Mouse (Mus musculus): ENCODE measurements around the gene Tcf23. TPM values are rescaled to one million over a fixed set of nuclear protein-coding genes. Genes with fewer than 3 reads are reported as not detected.

The Tcf23 gene
- 0.08 TPM in 1 of 2 replicates, not detected in the other for polyA plus RNA-seq (2015; fragmentation: Nextera tagmentation; extraction: Ambion mirVana)

DNA sequence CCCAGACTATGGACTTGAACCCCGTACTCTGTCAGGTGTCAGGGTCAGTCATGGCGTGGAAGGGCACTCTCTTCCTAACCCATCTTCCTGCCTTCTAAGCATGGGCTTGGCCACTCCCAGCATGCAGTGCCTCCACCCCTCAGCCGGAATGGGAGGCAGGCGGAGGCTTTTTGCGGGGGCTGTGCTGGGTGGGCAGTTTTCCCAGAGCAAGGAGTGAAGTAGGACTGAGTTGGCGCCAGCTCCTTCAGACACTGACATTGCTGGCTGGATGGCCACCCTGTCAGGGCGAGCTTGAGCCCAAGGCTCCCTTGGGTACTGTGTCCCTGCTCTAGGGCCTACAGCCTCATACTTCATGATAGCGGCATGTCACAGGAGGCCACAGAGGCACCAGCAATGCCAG lies at the start of gene Tcf23:
Gene Tcf23 (plus strand): TSS at position 247 of the 400 bp plus-strand sequence.
- no peak within 1 kb of the TSS for H3K9ac ChIP-seq
- H3K4me2 ChIP-seq (replicated peaks), result no peak within 1 kb of the TSS
- WGBS, result 69% methylated on average over 8 of the region's 8 CpGs
- ATAC-seq (ENCODE audit: insufficient number of reproducible peaks, low FRiP score, low TSS enrichment, low read depth), result no peak
- H3K27ac ChIP-seq (replicated peaks), result no peak within 1 kb of the TSS
- H3K4me1 ChIP-seq, result no peaks in the 10 kb centered on the region
- no peaks in the 10 kb centered on the region for H3K36me3 ChIP-seq
- H3K4me3 ChIP-seq (replicated peaks), result no peak within 1 kb of the TSS
- no peaks in the 10 kb centered on the region for H3K9me3 ChIP-seq (replicated peaks)
- H3K27me3 ChIP-seq, result no peaks in the 10 kb centered on the region

- no peak for ATAC-seq (ENCODE audit: insufficient number of reproducible peaks, low FRiP score, low TSS enrichment, low read depth)
- Histone ChIP-seq H3K4me1 (peaks cover 83% of the 10 kb centered on the region), H3K9me3 (replicated peaks) (no peaks in the 10 kb centered on the region), H3K4me3 (replicated peaks) (no peak overlapping the region), H3K27ac (replicated peaks) (peak overlapping the region; percentile 22; the same call in 1 of the 2 replicates), H3K4me2 (replicated peaks) (no peak overlapping the region), H3K36me3 (peaks cover 46% of the 10 kb centered on the region), H3K27me3 (no peaks in the 10 kb centered on the region), H3K9ac (no peak overlapping the region)
- 63% methylated on average over 8 of the region's 8 CpGs for WGBS
These were observed 49.8 kb upstream of the Tcf23 start for GRCm38 (mm10) chr5:30918691-30919090.

DNA sequence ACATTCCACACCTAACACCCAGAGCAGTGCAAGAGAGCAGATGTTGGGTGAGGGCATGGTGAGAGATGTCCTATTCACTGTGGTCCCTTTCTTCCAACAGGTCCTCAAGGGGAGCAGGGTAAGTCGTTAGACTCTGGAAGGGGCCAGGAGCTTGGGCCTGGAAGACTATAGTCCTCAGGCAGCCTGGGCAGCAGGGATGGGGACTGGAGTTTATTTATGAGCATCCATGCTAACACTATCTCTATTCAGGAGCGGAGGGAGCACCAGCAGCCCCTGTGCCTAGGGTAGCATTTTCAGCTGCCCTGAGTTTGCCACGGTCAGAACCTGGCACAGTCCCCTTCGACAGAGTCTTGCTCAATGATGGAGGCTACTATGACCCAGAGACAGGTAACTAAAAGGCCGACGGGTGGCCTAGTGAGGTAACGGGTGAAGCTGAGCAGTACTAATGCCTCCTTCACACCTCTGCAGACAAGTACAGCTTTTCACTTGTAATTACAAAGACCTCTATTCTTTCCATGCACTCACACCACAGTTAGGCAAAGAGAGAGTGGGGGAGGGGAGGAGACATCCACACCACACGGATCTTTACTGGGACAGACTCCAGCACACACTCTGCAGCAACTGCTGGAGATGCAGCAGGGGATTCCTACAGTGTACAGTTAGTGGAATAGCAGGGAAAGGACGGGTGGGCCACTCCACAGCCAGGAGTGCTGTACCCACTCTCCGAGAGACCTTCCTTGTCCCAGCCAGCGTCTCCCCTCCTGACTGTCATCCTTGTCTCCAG lies 48.4 kb upstream of the Tcf23 start:
- Histone ChIP-seq H3K27me3 (no peaks in the 10 kb centered on the region), H3K9ac (no peak overlapping the region), H3K27ac (replicated peaks) (peak overlapping the region; percentile 36; the same call in 1 of the 2 replicates), H3K9me3 (replicated peaks) (no peaks in the 10 kb centered on the region), H3K4me1 (peaks cover 73% of the 10 kb centered on the region), H3K4me3 (replicated peaks) (0 out of 2 replicates have a peak overlapping the region, but pooled peaks have one; percentile 6), H3K36me3 (peaks cover 46% of the 10 kb centered on the region), H3K4me2 (replicated peaks) (0 out of 2 replicates have a peak overlapping the region, but pooled peaks have one; percentile 78)
- no peak for ATAC-seq (ENCODE audit: insufficient number of reproducible peaks, low FRiP score, low TSS enrichment, low read depth)
- WGBS, result 64% methylated on average over 11 of the region's 11 CpGs

DNA sequence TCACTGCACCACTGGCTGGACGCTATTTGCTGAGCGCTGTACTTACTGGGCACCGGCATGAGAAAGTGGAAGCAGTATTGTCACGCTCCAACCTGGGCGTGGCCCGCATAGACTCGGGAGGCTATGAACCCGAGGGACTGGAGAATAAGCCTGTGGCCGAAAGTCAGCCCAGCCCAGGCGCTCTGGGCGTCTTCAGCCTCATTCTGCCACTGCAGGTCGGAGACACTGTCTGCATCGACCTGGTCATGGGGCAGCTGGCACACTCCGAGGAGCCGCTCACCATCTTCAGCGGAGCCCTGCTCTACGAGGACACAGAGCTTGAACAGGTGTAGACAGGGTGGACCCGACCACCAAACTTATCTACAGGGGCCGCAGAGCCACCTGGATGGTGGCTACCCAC lies 47.8 kb upstream of the Tcf23 start:
- peak overlapping the region; percentile 78; the same call in 1 of the 2 replicates for H3K4me2 ChIP-seq (replicated peaks)
- no peak for ATAC-seq (ENCODE audit: insufficient number of reproducible peaks, low FRiP score, low TSS enrichment, low read depth)
- H3K9me3 ChIP-seq (replicated peaks), result no peaks in the 10 kb centered on the region
- peak overlapping the region; percentile 6; the same call in 1 of the 2 replicates for H3K4me3 ChIP-seq (replicated peaks)
- WGBS, result 65% methylated on average over 19 of the region's 19 CpGs
- H3K27ac ChIP-seq (replicated peaks), result peak overlapping the region; percentile 36; the same call in 1 of the 2 replicates
- peaks cover 68% of the 10 kb centered on the region for H3K4me1 ChIP-seq
- peaks cover 46% of the 10 kb centered on the region for H3K36me3 ChIP-seq
- H3K9ac ChIP-seq, result no peak overlapping the region
- no peaks in the 10 kb centered on the region for H3K27me3 ChIP-seq

DNA sequence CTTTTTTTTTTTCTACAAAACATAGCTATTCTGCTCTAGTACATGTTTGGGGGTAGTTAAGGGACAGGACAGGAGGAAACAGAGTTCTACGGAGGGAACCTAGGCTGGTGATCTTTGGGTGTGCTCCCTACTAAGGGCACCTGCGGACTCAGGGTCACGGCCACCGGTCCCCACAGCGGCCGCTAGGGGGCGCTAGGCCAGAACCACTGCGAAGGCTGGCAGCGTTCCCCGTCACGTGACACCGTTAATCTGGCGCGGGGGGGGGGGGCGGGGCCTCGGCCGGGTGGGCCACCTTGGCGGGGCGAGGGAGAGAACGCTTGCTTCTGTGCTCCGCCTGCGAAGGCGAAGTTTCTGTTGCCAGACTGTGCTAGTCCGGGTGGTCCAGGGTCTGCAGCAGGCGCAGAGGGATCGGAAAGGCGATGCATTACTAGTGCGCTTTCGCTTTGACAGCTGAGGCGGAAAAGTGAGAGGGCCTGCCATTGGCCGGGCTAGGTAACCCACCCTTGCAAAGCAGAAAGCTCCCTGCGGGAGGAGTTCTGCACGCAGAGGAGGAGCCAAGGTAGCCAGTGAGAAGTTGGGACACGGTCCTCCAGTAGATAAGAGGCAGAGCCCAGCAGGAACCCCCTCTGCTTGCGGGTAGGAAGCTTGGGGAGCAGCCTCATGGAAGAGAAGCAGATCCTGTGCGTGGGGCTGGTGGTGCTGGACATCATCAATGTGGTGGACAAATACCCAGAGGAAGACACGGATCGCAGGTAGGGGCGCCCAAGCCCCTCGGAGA lies 47.0 kb upstream of the Tcf23 start, which contains the start of gene Khk:
Gene Khk (plus strand): TSS at position 176 of the 778 bp plus-strand sequence.
- Histone ChIP-seq H3K9me3 (replicated peaks) (no peaks in the 10 kb centered on the region), H3K4me3 (replicated peaks) (peak within 1 kb of the TSS; percentile 53), H3K36me3 (peaks cover 45% of the 10 kb centered on the region), H3K27me3 (no peaks in the 10 kb centered on the region), H3K9ac (peak within 1 kb of the TSS; percentile 37), H3K27ac (replicated peaks) (peak within 1 kb of the TSS; percentile 90), H3K4me1 (peaks cover 61% of the 10 kb centered on the region), H3K4me2 (replicated peaks) (peak within 1 kb of the TSS; percentile 78)
- WGBS, result 2% methylated on average over 40 of the region's 40 CpGs
- ATAC-seq (ENCODE audit: insufficient number of reproducible peaks, low FRiP score, low TSS enrichment, low read depth), result peak; percentile 82

GRCm38 (mm10) chr5:30922581-30923041 lies 45.9 kb upstream of the Tcf23 start:
- ATAC-seq (ENCODE audit: insufficient number of reproducible peaks, low FRiP score, low TSS enrichment, low read depth), result no peak
- H3K9me3 ChIP-seq (replicated peaks), result no peaks in the 10 kb centered on the region
- peaks cover 33% of the 10 kb centered on the region for H3K36me3 ChIP-seq
- no peak overlapping the region for H3K4me3 ChIP-seq (replicated peaks)
- H3K27ac ChIP-seq (replicated peaks), result no peak overlapping the region
- peaks cover 50% of the 10 kb centered on the region for H3K4me1 ChIP-seq
- WGBS, result 78% methylated on average over 10 of the region's 10 CpGs
- no peaks in the 10 kb centered on the region for H3K27me3 ChIP-seq
- no peak overlapping the region for H3K9ac ChIP-seq
- H3K4me2 ChIP-seq (replicated peaks), result peak overlapping the region; percentile 78

- no peaks in the 10 kb centered on the region for H3K27me3 ChIP-seq
These were observed 45.3 kb upstream of the Tcf23 start for GRCm38 (mm10) chr5:30923119-30923518.

GRCm38 (mm10) chr5:30924614-30925013 lies 43.8 kb upstream of the Tcf23 start:
- 71% methylated on average over 8 of the region's 8 CpGs for WGBS
- no peaks in the 10 kb centered on the region for H3K9me3 ChIP-seq (replicated peaks)
- H3K4me2 ChIP-seq (replicated peaks), result no peak overlapping the region
- ATAC-seq (ENCODE audit: insufficient number of reproducible peaks, low FRiP score, low TSS enrichment, low read depth), result no peak
- no peak overlapping the region for H3K4me3 ChIP-seq (replicated peaks)
- H3K36me3 ChIP-seq, result peaks cover 13% of the 10 kb centered on the region
- H3K9ac ChIP-seq, result no peak overlapping the region
- H3K4me1 ChIP-seq, result peaks cover 37% of the 10 kb centered on the region
- no peaks in the 10 kb centered on the region for H3K27me3 ChIP-seq
- H3K27ac ChIP-seq (replicated peaks), result no peak overlapping the region

More at GRCm38 (mm10) chr5:30923119-30923518, 45.3 kb upstream of the Tcf23 start:
- no peak overlapping the region for H3K9ac ChIP-seq
- H3K4me2 ChIP-seq (replicated peaks), result no peak overlapping the region
- H3K4me1 ChIP-seq, result peaks cover 49% of the 10 kb centered on the region
- no peak overlapping the region for H3K27ac ChIP-seq (replicated peaks)
- H3K4me3 ChIP-seq (replicated peaks), result no peak overlapping the region
- WGBS, result 83% methylated on average over 6 of the region's 6 CpGs
- peaks cover 28% of the 10 kb centered on the region for H3K36me3 ChIP-seq
- no peak for ATAC-seq (ENCODE audit: insufficient number of reproducible peaks, low FRiP score, low TSS enrichment, low read depth)
- no peaks in the 10 kb centered on the region for H3K9me3 ChIP-seq (replicated peaks)

DNA sequence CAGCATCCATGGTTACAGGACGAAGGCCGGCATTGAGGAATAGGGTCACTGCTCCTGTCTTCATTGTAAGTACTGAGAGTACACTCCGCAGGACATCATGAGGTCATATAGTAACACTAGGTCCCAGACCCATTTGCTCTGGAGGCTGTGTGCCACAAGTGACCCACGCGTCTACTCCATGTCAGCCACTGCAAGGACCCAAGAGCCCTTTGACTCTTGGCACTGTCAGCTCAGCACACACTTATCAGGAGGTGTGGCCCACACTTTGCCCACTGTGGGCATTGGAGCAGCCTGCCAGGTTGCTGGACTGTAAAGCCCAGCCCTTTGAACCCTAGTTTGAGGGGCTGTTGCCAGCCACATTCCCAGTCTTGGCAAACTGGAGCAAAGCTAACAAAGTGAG lies 43.2 kb upstream of the Tcf23 start:
- ATAC-seq (ENCODE audit: insufficient number of reproducible peaks, low FRiP score, low TSS enrichment, low read depth), result no peak
- no peaks in the 10 kb centered on the region for H3K27me3 ChIP-seq
- H3K36me3 ChIP-seq, result peaks cover 7% of the 10 kb centered on the region; the same call in 1 of the 2 replicates
- H3K9me3 ChIP-seq (replicated peaks), result no peaks in the 10 kb centered on the region
- H3K4me1 ChIP-seq, result peaks cover 34% of the 10 kb centered on the region
- WGBS, result 89% methylated on average over 5 of the region's 5 CpGs
- no peak overlapping the region for H3K4me3 ChIP-seq (replicated peaks)
- H3K4me2 ChIP-seq (replicated peaks), result no peak overlapping the region
- H3K9ac ChIP-seq, result no peak overlapping the region
- H3K27ac ChIP-seq (replicated peaks), result no peak overlapping the region

DNA sequence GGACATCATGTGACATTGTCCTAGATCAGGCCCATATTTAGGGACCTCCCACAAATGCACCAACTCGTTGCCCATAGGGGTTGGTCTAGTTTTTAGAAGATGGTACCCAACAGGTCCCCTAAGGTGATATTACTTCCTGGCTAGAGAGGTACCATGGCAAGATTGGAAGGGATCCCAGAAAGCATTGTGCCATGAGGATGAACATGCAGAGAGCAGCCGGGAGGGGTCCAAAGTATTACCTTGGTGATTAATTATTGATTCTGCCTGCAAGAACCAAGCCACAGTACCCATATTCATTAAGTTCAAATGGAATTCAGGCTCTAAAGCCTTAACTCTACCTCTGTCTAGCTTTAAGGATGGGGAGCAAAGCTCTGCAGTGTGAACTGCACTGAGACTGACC lies 42.4 kb upstream of the Tcf23 start:
- Histone ChIP-seq H3K9me3 (replicated peaks) (no peaks in the 10 kb centered on the region), H3K27ac (replicated peaks) (no peak overlapping the region), H3K36me3 (peaks cover 3% of the 10 kb centered on the region; the same call in 1 of the 2 replicates), H3K4me2 (replicated peaks) (no peak overlapping the region), H3K4me3 (replicated peaks) (no peak overlapping the region), H3K4me1 (peaks cover 26% of the 10 kb centered on the region), H3K9ac (no peak overlapping the region), H3K27me3 (no peaks in the 10 kb centered on the region)
- WGBS, result 79% methylated on average over 2 of the region's 2 CpGs
- ATAC-seq (ENCODE audit: insufficient number of reproducible peaks, low FRiP score, low TSS enrichment, low read depth), result no peak

DNA sequence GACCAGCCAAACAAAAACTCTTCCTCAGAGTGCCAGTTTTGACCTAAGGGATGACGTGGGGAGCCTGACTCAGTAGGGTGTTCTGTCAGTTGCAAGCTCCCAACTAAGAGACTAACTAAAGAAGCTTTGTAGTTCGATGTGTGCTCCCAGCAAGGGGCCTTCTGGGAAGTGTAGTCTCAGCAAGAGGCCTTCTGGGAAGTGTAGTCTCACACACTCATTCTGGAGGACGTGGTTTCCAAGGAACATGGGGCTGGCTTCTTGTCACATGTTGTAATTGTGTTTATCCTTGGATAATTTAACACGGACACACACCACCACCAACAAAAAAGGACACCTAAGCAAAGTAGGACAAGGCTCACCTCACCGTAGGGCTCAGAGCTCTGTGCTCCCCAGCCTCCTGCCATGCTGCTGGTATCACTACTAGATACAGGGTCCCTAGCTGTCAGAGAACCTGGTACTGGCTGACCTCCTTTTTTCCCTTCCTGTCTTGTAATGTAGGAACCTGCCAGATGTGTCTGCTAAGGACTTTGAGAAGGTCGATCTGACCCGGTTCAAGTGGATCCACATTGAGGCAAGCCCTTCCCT lies 40.4 kb upstream of the Tcf23 start:
- ATAC-seq (ENCODE audit: insufficient number of reproducible peaks, low FRiP score, low TSS enrichment, low read depth), result no peak
- H3K27me3 ChIP-seq, result no peaks in the 10 kb centered on the region
- no peak overlapping the region for H3K4me3 ChIP-seq (replicated peaks)
- WGBS, result 39% methylated on average over 7 of the region's 7 CpGs
- no peaks in the 10 kb centered on the region for H3K36me3 ChIP-seq
- 0 out of 2 replicates have a peak overlapping the region, but pooled peaks have one; percentile 21 for H3K4me2 ChIP-seq (replicated peaks)
- H3K9me3 ChIP-seq (replicated peaks), result no peaks in the 10 kb centered on the region
- H3K9ac ChIP-seq, result no peak overlapping the region
- H3K4me1 ChIP-seq, result peaks cover 7% of the 10 kb centered on the region
- H3K27ac ChIP-seq (replicated peaks), result no peak overlapping the region
